Mouse (Mus musculus): ENCODE results near the gene Pard3b. TPM values are rescaled to one million over a fixed set of nuclear protein-coding genes. Genes with fewer than 3 reads are reported as not detected.

Gene Pard3b
- polyA plus RNA-seq, 1 experiment from 2014 or later: 11.4 TPM

GRCm38 (mm10) chr1:62327743-62328142, 689.1 kb downstream of the Pard3b start:
- no peaks in the 10 kb centered on the region for H3K27me3 ChIP-seq
- no peak overlapping the region for H3K4me3 ChIP-seq
- H3K36me3 ChIP-seq: no peaks in the 10 kb centered on the region
- H3K9ac ChIP-seq: no peak overlapping the region
- no peaks in the 10 kb centered on the region for H3K9me3 ChIP-seq
- H3K27ac ChIP-seq: no peak overlapping the region
- WGBS: 88% methylated on average over 5 of the region's 5 CpGs
- H3K4me1 ChIP-seq (replicated peaks): peaks cover 3% of the 10 kb centered on the region; the same call in 1 of the 2 replicates
- no peak for ATAC-seq (ENCODE audit: low FRiP score)
- H3K4me2 ChIP-seq: no peak overlapping the region

DNA sequence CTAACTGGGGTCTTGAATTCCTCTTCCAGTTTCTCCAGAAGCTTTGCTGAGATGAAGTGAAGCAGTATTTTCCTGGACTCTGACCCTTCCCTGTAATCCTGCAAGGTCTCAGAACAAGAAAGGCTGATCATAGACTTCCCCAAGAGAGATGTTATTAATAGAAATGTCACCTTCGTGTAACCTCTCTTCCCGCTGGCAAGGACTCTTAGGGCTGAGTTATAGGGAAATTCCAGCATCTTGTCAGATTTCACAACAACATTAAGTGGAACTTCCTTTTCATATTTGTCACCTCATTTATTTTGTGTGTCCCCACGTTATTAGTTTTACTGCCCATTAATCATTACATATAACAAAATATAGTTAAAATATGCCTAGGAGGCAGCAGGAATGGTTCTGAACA, 690.2 kb downstream of the Pard3b start:
- WGBS: 63% methylated on average over 3 of the region's 3 CpGs
- peaks cover 7% of the 10 kb centered on the region; the same call in 1 of the 2 replicates for H3K4me1 ChIP-seq (replicated peaks)
- H3K27ac ChIP-seq: no peak overlapping the region
- H3K27me3 ChIP-seq: no peaks in the 10 kb centered on the region
- H3K9me3 ChIP-seq: no peaks in the 10 kb centered on the region
- ATAC-seq (ENCODE audit: low FRiP score): no peak
- H3K36me3 ChIP-seq: no peaks in the 10 kb centered on the region
- H3K4me3 ChIP-seq: no peak overlapping the region
- H3K9ac ChIP-seq: no peak overlapping the region
- no peak overlapping the region for H3K4me2 ChIP-seq

GRCm38 (mm10) chr1:62333016-62333415, 694.4 kb downstream of the Pard3b start:
- no peaks in the 10 kb centered on the region for H3K9me3 ChIP-seq
- no peaks in the 10 kb centered on the region for H3K36me3 ChIP-seq
- H3K4me1 ChIP-seq (replicated peaks): 0 out of 2 replicates have a peak, but pooled peaks cover 4% of the 10 kb centered on the region
- no peak overlapping the region for H3K4me3 ChIP-seq
- H3K4me2 ChIP-seq: no peak overlapping the region
- WGBS: 43% methylated on average over 2 of the region's 2 CpGs
- ATAC-seq (ENCODE audit: low FRiP score): no peak
- H3K9ac ChIP-seq: no peak overlapping the region
- H3K27ac ChIP-seq: no peak overlapping the region
- no peaks in the 10 kb centered on the region for H3K27me3 ChIP-seq

GRCm38 (mm10) chr1:62334196-62334595, 695.6 kb downstream of the Pard3b start:
- Histone ChIP-seq H3K27me3 (no peaks in the 10 kb centered on the region), H3K9me3 (no peaks in the 10 kb centered on the region), H3K4me1 (replicated peaks) (0 out of 2 replicates have a peak, but pooled peaks cover 4% of the 10 kb centered on the region), H3K9ac (no peak overlapping the region), H3K36me3 (no peaks in the 10 kb centered on the region), H3K4me2 (no peak overlapping the region), H3K27ac (no peak overlapping the region), H3K4me3 (no peak overlapping the region)
- 67% methylated on average over 5 of the region's 5 CpGs for WGBS
- no peak for ATAC-seq (ENCODE audit: low FRiP score)

DNA sequence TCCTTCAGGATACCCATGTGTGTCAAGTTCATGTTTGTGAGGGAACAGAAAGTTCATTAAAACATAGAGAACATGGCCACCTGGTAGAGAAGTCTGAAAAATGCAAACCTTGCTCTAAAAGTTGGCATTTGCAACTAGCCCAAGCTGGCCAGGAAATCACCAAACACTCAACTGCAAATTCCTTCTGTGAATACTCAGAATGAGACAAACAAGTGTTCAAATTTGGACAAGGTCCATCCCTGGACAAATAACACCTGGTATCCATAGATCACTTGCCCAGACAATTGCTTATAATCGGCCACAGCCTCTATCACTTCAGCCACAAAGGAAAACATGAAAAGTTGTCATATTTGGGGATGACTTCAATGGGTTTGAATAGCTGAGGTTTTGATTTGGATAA, 701.6 kb downstream of the Pard3b start:
- 92% methylated on average over 1 of the region's 1 CpGs for WGBS
- H3K27me3 ChIP-seq: no peaks in the 10 kb centered on the region
- no peak for ATAC-seq (ENCODE audit: low FRiP score)
- H3K27ac ChIP-seq: no peak overlapping the region
- 0 out of 2 replicates have a peak, but pooled peaks cover 7% of the 10 kb centered on the region for H3K4me1 ChIP-seq (replicated peaks)
- no peaks in the 10 kb centered on the region for H3K9me3 ChIP-seq
- no peak overlapping the region for H3K4me2 ChIP-seq
- no peaks in the 10 kb centered on the region for H3K36me3 ChIP-seq
- no peak overlapping the region for H3K4me3 ChIP-seq
- no peak overlapping the region for H3K9ac ChIP-seq

DNA sequence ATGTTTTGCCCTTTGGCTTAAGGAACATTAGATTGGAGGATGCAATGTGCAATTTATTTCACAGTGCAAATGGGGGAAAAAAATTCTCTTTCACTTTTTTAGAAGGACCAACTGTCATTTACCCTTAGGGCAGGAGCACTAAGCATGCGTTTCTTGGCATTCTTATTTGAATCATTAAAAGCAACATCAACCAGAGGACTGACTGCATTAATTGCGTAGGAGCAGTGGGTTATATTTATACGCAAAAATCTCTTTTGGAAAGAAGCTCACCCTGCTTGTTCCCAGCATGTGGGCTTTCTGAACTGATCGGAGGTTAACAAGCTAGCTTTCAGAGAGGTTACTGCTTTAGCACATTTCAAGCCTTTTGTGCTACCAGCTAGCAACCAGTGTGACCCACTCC, 705.7 kb downstream of the Pard3b start:
- no peaks in the 10 kb centered on the region for H3K36me3 ChIP-seq
- H3K9me3 ChIP-seq: no peaks in the 10 kb centered on the region
- H3K4me3 ChIP-seq: no peak overlapping the region
- no peak overlapping the region for H3K4me2 ChIP-seq
- 0 out of 2 replicates have a peak, but pooled peaks cover 2% of the 10 kb centered on the region for H3K27me3 ChIP-seq
- no peak overlapping the region for H3K9ac ChIP-seq
- H3K27ac ChIP-seq: no peak overlapping the region; the same call in 1 of the 2 replicates
- ATAC-seq (ENCODE audit: low FRiP score): no peak
- H3K4me1 ChIP-seq (replicated peaks): 0 out of 2 replicates have a peak, but pooled peaks cover 7% of the 10 kb centered on the region
- WGBS: 50% methylated on average over 4 of the region's 4 CpGs

DNA sequence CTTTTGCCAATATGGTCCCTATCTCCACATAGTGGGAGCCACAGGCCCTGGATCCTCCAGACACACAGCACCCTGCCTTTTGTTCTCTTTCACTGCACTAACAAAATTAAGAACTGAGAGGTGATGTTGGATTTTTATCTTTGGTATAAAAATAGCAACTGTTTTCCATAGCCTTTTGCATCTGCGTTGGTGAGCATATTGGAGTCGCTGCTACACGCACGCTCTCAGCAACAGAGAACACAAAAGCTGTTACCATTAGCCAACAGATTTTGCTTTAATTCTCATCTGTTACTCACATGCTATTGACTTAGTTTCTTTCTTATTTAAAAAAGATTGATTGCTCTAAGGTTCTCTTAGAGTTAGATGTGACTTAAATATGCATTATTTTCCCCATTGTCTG, 709.7 kb downstream of the Pard3b start:
- Histone ChIP-seq H3K4me2 (no peak overlapping the region), H3K27ac (no peak overlapping the region), H3K4me1 (replicated peaks) (0 out of 2 replicates have a peak, but pooled peaks cover 7% of the 10 kb centered on the region), H3K36me3 (no peaks in the 10 kb centered on the region), H3K9me3 (no peaks in the 10 kb centered on the region), H3K4me3 (no peak overlapping the region), H3K27me3 (peaks cover 8% of the 10 kb centered on the region; the same call in 1 of the 2 replicates), H3K9ac (no peak overlapping the region)
- ATAC-seq (ENCODE audit: low FRiP score): no peak
- 68% methylated on average over 4 of the region's 4 CpGs for WGBS

DNA sequence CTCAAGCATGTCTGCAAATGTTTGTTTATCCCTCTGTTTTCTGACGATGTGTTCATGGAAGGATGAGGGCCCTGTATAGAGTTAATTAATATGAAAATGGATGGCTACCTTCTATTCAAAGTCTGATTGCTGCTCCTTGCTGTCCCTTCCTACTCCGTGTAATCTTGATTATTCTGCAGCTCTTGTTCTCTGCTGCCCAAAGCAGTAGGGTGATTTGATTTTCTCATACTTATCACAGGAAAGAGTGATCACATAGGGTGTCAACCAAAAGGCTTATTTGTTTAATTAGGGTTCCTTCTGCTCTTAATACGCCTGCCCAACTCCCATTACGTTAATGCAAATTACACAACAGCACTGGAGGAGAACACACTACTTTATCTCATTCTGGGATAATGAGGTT, 716.9 kb downstream of the Pard3b start:
- no peak overlapping the region for H3K9ac ChIP-seq
- no peak for ATAC-seq (ENCODE audit: low FRiP score)
- no peaks in the 10 kb centered on the region for H3K36me3 ChIP-seq
- H3K27ac ChIP-seq: no peak overlapping the region
- H3K9me3 ChIP-seq: no peaks in the 10 kb centered on the region
- H3K27me3 ChIP-seq: peaks cover 4% of the 10 kb centered on the region; the same call in 1 of the 2 replicates
- WGBS: 19% methylated on average over 4 of the region's 4 CpGs
- H3K4me3 ChIP-seq: no peak overlapping the region
- no peak overlapping the region for H3K4me2 ChIP-seq
- 0 out of 2 replicates have a peak, but pooled peaks cover 6% of the 10 kb centered on the region for H3K4me1 ChIP-seq (replicated peaks)

- Histone ChIP-seq H3K4me2 (no peak overlapping the region), H3K27me3 (no peaks in the 10 kb centered on the region), H3K36me3 (no peaks in the 10 kb centered on the region), H3K4me1 (replicated peaks) (no peaks in the 10 kb centered on the region), H3K9me3 (no peaks in the 10 kb centered on the region), H3K27ac (no peak overlapping the region), H3K4me3 (no peak overlapping the region), H3K9ac (no peak overlapping the region)
- ATAC-seq (ENCODE audit: low FRiP score): no peak
- 85% methylated on average over 7 of the region's 7 CpGs for WGBS
Measured at GRCm38 (mm10) chr1:62374427-62375050, 735.9 kb downstream of the Pard3b start.

DNA sequence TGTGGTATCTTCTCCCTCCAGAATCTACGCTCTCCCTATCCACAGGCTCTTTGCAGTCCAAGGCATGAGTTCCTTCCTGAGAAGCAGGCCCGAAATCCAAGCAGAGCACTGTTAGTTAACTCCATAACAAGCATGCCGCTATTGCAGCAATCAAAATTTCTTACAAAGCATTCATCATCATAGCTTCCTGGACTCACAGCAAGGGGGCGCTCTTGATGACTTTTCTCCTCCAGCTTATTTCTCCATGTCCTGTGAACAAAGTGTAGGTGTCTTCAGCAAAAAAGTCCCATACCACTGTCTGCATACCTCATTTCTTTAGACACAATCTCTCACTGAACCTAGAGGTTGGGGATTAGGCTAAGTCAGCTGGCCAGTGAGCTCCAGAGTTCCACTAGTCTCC, 739.7 kb downstream of the Pard3b start:
- no peak for ATAC-seq (ENCODE audit: low FRiP score)
- Histone ChIP-seq H3K9me3 (no peaks in the 10 kb centered on the region), H3K4me1 (replicated peaks) (peaks cover 3% of the 10 kb centered on the region), H3K27ac (no peak overlapping the region), H3K36me3 (no peaks in the 10 kb centered on the region), H3K4me2 (no peak overlapping the region), H3K9ac (no peak overlapping the region), H3K4me3 (no peak overlapping the region), H3K27me3 (no peaks in the 10 kb centered on the region)
- WGBS: 89% methylated on average over 4 of the region's 4 CpGs

DNA sequence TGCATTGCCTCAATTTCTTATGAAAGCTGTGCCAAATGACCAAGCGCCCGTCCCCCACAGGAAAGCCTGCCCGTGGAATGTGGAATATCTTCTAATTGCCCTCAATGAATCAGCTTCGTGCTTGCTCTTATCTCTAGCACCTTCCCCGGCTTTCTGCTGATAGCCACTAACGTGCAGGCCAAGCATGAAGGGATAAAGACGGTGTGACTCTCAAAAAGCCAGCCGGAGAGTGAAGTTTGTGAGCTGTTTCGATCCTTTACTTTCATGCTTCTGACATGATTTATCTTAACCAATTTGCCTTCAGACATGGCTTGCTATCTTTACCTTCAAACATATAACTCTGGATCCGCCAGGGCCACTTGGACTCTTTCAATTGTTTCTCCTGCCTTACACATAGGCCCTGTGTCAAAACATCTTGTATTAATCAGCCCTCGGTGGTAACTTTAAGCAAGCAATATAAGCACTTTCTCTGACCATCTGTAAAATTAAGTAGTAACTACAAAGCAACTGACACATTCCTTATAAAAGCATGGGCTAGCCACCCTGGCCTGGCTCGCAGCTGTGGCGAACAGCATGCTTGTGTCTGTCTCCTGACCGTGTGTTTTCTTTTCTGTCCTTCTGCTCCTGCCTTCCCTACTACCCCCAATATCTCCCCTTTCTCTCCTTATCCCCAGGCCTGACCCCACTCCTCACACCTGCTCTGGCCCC, 744.3 kb downstream of the Pard3b start:
- Histone ChIP-seq H3K36me3 (no peaks in the 10 kb centered on the region), H3K9ac (no peak overlapping the region), H3K27ac (no peak overlapping the region), H3K9me3 (no peaks in the 10 kb centered on the region), H3K4me3 (no peak overlapping the region), H3K27me3 (no peaks in the 10 kb centered on the region), H3K4me2 (no peak overlapping the region), H3K4me1 (replicated peaks) (peaks cover 3% of the 10 kb centered on the region)
- WGBS: 65% methylated on average over 14 of the region's 14 CpGs
- no peak for ATAC-seq (ENCODE audit: low FRiP score)

DNA sequence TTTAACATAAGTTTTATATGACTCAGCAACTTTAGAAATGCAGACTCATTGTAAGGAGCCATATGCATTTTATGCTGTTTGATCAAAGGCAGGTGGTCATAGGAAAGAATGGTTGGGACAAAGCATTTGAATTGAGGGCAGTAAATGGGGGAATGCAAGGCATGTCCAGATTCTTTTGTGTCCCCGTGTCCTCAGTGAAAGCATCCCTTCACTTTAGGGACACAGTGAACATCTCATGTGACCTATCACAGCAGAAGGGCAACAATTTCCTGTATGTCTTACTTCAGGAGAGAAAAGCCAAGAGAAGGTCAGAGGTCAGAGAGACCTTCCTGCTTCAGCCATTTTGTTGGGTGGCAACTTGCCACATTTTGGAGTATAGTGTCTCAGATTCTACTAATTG, 745.6 kb downstream of the Pard3b start:
- 86% methylated on average over 1 of the region's 1 CpGs for WGBS
- Histone ChIP-seq H3K4me3 (no peak overlapping the region), H3K27me3 (no peaks in the 10 kb centered on the region), H3K9ac (no peak overlapping the region), H3K4me2 (no peak overlapping the region), H3K27ac (no peak overlapping the region), H3K4me1 (replicated peaks) (peaks cover 3% of the 10 kb centered on the region), H3K36me3 (no peaks in the 10 kb centered on the region), H3K9me3 (no peaks in the 10 kb centered on the region)
- ATAC-seq (ENCODE audit: low FRiP score): no peak

DNA sequence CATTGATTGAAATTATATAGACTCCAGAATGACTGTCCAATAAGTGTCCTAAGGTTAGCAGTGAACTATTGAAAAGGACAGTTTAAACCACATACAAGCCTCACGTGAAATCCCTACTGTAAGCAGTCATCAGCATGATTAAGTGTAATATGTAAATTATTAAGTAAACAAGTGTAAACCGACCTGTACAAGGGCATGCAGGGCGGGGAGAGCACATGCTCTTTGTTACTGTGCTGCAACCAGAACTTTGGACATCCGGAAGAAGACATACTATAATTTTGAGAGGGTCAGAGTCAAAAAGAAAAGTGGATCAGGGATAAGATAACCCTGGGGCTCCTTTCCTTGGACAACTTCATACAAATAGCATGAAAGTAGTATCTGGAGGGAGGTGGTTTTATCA, 749.4 kb downstream of the Pard3b start:
- H3K4me2 ChIP-seq: no peak overlapping the region
- no peak overlapping the region for H3K4me3 ChIP-seq
- no peak for ATAC-seq (ENCODE audit: low FRiP score)
- H3K27me3 ChIP-seq: no peaks in the 10 kb centered on the region
- no peaks in the 10 kb centered on the region for H3K9me3 ChIP-seq
- 84% methylated on average over 4 of the region's 4 CpGs for WGBS
- H3K36me3 ChIP-seq: no peaks in the 10 kb centered on the region
- no peak overlapping the region for H3K27ac ChIP-seq
- H3K4me1 ChIP-seq (replicated peaks): no peaks in the 10 kb centered on the region; the same call in 1 of the 2 replicates
- no peak overlapping the region for H3K9ac ChIP-seq

Measured in hindbrain, embryonic 13.5 days (tissue).